Mouse (Mus musculus) cerebellum, adult 2 months (tissue): ENCODE measurements around the gene Cacna2d3.

Experiments
- CTCF ChIP-seq: fragments of 200-500 bp; IDR thresholded peaks from 2 replicates; pipeline ENCODE4 v1.5.1; 2011; ENCODE audit warnings: low read depth, mild to moderate bottlenecking, control low read depth, low read length, moderate library complexity, borderline replicate concordance; ENCODE audit not compliant: insufficient read depth
- POLR2A ChIP-seq: fragments of 200-500 bp; IDR thresholded peaks from 2 replicates; pipeline ENCODE4 v1.6.1; 2011; ENCODE audit warnings: low read length, control low read depth, borderline replicate concordance; ENCODE audit not compliant: insufficient read depth

DNA sequence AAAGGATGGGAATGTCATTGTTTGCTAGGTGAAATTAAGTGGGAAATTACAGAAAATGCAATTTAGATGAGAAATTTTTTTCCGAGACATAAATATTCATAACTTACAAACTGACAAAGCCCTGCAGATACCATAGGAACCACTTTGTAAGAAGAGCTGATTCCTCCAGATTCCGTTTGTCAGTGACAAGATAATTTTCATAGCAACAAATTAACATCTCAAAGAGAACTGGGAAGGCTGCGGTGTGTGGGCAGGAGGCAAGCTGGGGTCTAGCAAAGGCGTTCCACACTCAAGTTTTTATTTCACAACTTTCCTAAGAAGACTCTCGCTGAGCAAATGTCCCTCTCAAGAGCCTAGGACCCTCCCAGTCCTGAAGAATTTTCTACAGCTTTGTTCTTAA lies 71.1 kb downstream of the Cacna2d3 start:
- no peak for TF ChIP-seq POLR2A
- TF ChIP-seq CTCF, result no peak
